Mouse (Mus musculus): Measurements from ENCODE around the gene Ints14. TPM values are rescaled to one million over a fixed set of nuclear protein-coding genes. Genes with fewer than 3 reads are reported as not detected.

Gene Ints14
- 10 to 100 TPM; 17.8 to 19.4 TPM for total RNA-seq (2021)
- long read RNA-seq, experiment 1, transcript Ints14-202 (13 exons, 2,820 nt): major isoform, 28 of 46 reads
- long read RNA-seq, experiment 1, partial matches to known transcripts: 10 of 46 reads
- long read RNA-seq, experiment 1, other reads (novel, unspliced or antisense): 5 of 46 reads
- long read RNA-seq, experiment 2, transcript Ints14-202 (13 exons, 2,820 nt): major isoform, 11 of 25 reads
- long read RNA-seq, experiment 2, transcript Ints14-201 (13 exons, 2,837 nt): minor isoform, 5 of 25 reads
- long read RNA-seq, experiment 2, partial matches to known transcripts: 6 of 25 reads
- long read RNA-seq, experiment 2, other reads (novel, unspliced or antisense): 3 of 25 reads

DNA sequence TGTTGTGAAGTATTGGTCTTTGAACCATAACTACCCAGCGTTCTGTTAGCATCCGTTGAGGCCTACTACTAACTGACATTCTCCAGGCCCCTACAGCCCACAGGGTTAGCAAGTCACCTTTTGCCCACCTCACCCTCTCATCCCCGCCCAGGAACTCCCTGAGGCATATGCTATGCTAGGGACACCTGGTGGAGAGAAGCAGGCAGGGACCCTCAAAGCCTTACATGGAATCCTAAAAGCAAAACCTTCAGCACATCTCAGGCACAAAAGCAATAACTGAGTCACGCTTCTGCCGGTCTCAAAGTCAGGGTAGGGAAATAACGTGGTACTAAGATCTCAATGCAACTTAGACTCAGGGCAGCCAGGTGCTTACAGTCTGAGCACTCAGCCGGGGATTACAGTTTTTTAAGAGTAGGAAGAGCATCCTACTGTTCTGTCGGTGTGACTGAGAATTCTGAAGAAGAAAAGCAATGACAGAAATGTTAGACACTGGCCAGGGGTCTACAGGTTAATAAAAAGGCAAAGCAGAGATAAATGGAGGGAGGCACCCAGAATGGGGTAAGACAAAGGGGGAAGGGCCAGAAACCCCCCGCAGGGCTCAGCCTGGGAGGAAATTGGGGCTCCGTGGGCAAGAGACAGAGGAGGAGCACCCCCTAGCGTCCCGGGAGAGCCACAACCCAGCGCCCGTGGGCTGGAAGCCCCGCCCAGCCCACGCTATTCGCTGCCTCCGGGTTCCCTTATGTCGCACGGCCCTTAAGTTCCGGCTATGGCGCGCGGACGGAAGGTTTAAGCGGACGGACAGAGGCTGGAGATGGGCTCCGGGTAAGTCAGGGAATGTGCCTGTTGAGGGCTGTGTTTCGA lies at the start of gene Ints14:
Gene Ints14 (plus strand): TSS at position 789 of the 861 bp plus-strand sequence.
- peak; percentile 96 to 99 for DNase-seq
- intact Hi-C loops (cut with DNase I): loop anchor here (2.0 to 10.0 kb wide), 3 partner anchors 24 to 616 kb away; partner anchors contain the start of gene Dis3l

DNA sequence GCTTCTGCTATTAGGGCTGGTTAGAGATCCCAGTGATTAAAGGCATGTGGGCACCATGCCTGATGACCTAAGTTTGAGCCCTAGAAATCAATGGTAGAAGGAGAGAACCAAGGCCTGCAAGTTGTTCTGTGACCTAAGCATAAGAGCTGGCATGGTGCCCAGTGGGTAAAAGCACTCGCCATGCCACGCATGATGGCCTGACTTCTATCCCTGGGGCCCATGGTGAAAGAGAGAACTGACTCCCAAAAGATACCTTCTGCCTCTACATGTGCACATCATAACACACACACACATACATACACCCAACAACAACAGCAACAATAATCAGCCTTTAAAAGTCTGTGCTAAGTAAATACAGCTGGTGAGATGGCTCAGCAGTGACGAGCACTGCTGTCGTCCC lies 47.3 kb upstream of the Ints14 start:
- DNase-seq: no peak
- intact Hi-C loops (cut with DNase I): no loop called here

DNA sequence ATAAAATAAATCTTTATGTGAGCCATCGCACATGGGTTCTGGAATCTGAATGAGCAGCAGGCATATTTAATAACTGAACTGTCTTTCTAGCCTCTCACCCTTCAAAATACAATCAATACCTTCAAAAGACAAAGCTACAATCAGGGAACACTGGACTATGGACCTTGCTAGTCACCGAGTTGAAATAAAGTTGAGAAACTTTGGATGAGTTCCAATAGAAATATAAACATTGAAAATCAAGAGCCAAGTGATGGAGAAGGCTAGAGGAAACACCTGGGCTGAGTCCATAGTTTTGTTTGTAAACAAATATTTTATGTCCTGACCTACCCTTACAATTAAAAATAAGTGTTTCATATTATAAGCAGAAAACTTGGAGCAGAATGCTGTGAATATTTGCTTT lies 46.7 kb upstream of the Ints14 start:
- no peak for DNase-seq
- intact Hi-C loops (cut with DNase I): no loop called here

DNA sequence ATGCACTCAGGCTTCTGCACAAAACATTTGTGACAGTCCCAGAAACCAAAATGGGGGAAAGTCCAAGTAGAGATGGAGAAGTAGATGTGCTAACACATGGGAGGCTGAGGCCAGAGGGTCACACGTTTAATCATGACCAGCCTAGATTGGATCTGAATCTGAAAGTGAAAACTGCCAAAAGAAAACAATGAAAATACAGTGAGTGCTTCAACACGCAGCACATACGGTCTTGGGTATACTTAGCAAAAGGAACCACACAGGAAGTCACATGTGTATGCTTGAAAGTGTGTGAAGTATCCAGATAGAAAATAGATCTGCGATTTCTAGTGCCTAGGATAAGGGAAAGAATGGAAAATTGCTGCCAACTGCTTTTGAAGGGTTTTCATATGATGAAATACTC lies 46.1 kb upstream of the Ints14 start:
- intact Hi-C loops (cut with DNase I): no loop called here
- no peak for DNase-seq

DNA sequence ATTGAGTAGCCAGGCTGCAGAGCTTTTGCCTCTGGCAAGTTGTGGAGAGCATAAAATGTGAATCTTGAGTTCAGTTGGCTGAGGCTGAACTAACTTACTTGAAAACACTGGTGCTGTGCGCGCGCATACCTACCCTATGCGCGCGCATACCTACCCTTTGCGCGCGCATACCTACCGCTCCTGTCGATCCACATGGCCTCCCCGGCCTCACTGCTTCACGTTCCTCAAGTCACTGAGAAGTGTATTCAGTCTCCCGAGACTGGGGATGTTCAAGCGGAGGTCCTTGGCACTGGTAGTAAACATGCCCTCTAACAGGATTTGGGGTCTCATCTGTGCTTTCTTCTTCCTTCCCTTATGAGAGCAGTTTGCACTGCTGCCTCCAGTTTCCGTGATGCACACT lies 42.1 kb upstream of the Ints14 start:
- intact Hi-C loops (cut with DNase I): no loop called here
- no peak for DNase-seq

DNA sequence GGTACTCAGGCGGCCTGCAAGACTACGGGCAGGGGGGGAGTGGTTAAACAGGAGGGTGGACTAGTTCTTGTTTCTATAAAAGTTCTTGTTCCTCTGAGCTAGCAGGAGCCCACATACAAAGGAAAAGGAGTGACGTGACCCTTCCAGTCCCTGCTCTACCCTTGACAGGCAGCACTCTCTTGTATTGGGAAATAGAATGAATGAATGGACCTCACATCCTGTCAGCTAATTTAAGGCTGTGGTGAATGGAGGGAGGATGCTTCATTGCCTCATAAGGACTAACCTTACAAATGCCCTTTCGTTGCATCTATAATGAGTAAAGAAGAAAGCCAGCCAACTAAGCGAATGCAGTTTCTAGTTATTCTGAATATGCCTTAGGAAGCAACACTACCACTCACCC lies 34.9 kb upstream of the Ints14 start:
- intact Hi-C loops (cut with DNase I): no loop called here
- DNase-seq: no peak

DNA sequence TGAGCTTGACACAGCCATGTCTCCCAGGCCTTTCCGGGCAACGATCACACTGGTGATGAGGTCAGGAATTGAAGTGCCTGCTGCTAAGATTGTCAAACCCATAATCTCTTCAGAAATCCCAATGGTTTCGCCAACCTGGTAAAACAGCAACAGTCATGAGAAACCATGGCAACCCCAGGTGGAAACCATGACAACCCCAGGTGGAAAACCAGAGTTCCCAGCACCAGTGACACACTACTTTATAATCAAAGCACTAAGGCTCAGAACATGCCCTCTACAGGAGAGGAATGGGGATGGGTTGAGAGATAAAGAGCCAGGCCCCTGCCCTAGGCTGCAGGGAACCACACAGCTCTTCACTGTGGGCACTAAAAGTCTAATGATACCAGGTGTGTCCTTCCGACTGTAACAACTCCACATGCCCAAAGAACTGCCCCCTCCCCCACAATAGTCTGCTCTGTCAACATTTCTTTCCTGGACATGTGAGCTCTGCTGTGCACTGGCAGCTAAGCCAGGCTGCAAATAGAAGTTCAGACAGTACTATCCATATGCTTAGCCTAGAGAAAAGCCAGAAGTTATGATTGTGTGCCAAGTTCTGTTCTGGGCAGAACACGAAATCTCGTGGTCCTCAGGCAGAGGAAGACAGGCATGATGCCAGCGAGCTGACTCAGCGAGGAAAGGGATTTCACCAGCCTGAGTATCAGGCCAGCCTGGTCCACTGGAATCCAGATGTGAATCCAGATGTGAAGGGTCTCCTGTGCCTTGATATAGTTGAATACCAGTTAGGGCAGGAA lies 34.3 kb upstream of the Ints14 start:
- peak; percentile 71 to 78 for DNase-seq
- intact Hi-C loops (cut with DNase I): no loop called here

DNA sequence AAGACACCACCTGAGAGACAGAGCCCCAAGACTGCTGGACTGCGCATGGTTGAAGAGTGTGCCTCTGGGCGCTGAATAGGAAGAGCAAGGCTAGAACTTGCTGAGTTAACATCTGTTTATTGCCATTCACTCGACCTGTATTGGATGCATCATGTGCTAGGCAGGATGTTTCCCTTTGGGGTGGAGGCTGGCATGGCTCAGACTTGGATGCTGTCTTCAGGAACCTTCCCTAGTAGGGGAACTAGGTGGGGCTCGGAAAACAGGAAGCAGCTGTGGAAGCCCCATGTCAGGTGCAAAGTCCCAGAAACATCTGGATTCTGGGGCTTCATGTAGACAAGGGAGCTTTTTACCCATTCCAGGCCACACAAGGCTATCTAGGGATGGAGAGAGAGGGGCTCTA lies 30.4 kb upstream of the Ints14 start:
- no peak for DNase-seq
- intact Hi-C loops (cut with DNase I): no loop called here

DNA sequence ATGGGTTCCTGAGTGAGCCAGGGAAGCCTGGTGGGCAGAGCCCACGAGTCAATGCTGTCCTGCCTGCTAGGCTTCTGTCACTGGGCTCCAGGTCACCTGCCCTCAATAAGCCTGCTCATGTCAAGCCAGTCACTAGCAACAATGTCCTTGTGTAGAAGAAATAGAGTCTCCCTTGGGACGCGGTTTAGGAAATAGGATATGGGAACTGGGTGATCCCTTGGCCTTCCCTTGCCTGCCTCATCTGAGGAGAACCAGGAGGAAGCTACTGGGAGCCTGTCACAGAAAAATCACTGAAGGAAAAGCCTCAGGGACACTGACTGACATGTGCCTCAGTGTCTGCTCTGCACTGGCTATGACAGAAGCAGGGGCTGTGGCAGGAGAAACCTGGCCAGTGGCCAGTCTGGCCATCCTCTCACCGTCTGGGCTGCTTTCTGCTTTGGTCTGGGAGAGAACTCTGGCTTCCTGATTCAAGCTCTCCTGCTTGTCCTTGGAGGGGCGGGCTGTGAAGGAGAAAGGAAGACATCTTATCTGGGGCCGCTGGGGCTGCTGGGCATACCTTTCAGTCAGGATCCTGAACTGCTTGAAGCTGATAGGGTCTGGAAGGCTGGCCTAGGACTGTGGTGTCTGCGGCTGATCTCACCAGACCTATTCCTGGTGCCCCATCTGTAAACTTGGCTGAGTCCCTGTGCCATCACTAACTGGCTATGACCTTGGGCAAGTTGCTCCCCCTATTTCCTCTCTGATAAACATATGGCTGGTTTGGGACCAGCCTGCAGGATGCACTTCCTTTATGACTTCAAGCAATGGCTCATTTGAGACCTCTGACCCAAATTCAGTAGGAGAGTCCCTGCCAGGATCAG lies 28.7 kb upstream of the Ints14 start:
- intact Hi-C loops (cut with DNase I): no loop called here
- no peak for DNase-seq

DNA sequence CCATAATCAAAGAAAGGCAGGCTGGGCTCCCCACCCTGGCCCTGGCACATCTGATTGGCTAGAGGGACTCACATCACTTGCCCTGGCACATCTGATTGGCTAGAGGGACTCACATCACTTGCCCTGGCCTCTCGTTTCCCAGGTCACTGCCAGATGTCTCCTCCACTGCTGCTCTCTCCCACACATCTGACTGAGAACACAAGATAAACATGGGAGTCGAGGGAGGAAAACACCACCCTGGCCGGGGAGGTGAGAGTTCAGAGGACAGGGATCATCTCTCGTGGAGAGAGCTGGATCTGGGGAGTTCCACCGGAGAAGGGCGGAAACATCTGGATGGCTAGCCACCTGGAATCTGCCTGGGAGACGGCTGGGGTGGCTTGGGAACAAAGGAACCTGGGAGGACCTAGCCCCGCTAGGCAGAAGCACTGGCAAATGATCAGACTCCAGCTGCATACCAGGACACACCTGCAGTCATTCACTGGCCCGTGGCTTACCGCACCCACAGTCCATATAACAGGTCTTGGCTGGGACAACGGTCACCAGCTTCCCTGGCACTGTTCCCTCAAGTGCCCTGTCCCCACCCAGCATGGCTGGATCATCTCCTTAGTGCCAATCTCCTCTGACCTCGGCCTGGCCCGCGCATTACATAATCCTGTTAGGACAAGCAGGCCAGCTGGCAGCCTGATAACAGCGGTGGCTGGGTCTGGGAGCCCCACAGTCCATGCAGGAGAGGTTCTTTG lies 26.5 kb upstream of the Ints14 start:
- intact Hi-C loops (cut with DNase I): no loop called here
- peak; percentile 62 to 68 for DNase-seq

DNA sequence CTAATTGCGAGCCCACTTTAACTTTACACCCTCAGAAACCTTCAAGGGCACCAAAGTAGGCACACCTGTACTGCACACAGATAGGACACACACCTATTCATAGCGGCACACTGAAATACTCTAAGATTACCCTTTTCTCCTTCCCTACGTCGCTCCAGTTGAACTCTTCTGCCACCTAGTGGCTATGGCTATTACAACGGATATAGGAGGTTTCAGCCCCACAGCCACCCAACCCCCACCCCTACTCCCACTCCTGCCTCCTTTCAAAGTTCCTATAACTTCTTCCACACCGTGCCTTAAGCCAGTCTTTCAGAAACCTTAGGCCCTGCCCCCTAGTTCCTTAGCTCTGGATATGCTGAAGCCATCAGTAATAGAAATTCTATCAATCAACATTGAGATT lies 24.2 kb upstream of the Ints14 start:
- intact Hi-C loops (cut with DNase I): loop anchor here (2.0 kb wide), 3 partner anchors 24 to 158 kb away; partner anchors contain the start of gene Ints14

DNA sequence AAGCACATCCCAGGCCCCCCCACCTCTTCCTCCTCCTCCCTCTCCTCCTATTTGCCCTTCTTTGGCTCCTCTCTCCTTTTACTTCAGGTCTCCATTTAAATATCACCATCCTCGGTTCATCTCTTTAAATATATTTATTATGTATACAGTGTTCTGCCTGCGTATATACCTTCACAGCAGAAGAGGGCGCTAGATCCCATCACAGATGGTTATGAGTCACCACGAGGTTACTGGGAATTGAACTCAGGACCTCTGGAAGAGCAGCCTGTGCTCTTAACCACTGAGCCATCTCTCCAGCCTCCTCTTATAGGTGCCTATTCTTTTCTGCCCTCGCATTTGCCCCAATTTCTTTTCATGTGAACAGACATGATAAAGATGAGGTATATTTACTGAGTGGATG lies 23.2 kb upstream of the Ints14 start:
- DNase-seq: no peak
- intact Hi-C loops (cut with DNase I): loop anchor here (2.0 kb wide), 3 partner anchors 23 to 159 kb away; partner anchors contain the start of gene Ints14

More for the DNA sequence above, 24.2 kb upstream of the Ints14 start:
- DNase-seq: peak; percentile 67 to 82

DNA sequence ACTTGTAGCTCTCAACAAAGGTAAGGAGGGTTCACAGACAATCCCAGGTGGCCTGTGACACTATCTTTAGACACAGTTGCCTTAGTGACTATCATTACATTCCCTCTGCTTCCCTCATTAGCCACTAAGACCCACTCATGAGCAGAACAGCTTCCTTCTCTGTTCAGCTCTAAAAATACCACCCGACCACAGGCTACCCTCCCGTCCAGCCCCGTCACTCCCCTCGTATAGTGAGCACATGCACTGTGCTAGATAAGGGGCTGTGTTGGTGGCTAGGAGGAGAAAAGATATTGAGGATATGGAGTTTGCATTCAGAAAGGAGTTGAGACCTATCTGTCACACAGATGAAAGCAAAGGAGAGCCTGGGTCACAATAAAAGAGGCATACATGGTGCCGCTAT lies 22.2 kb upstream of the Ints14 start:
- intact Hi-C loops (cut with DNase I): no loop called here
- no peak for DNase-seq

DNA sequence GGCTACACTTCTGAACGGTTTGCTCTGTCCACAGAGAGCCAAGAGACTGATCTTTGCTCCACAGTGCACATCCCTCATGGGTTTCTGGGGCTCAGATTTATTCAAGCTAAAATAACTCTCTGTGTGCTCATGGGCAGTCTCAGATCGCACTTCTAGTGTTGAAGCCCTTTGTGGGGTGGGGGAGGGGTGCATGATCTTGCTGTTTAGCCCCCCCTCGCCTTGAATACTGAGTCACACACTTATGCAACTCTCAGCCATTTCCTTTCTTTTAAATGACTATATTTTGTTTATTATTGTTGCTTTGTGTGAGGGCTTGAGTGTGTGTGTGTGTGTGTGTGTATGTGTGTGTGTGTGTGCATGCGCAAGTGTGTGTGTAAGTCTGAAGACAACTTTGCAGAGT lies 21.4 kb upstream of the Ints14 start:
- intact Hi-C loops (cut with DNase I): no loop called here
- no peak for DNase-seq

DNA sequence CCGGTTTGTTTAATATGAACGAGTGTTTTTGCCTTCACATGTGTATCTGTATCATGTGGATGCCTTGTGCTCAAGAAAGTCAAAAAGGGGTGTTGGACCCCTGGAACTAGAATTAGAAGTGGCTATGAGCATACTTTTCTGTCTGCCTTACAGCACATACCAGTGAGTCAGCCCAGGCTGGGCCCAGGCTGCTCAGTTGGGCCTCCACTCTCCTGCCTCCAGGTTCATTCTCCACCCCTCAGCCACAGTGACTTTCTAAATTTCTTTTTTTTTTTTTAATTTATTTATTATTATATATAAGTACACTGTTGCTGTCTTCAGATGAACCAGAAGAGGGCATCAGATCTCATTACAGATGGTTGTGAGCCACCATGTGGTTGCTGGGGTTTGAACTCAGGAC lies 20.9 kb upstream of the Ints14 start:
- no peak for DNase-seq
- intact Hi-C loops (cut with DNase I): no loop called here

DNA sequence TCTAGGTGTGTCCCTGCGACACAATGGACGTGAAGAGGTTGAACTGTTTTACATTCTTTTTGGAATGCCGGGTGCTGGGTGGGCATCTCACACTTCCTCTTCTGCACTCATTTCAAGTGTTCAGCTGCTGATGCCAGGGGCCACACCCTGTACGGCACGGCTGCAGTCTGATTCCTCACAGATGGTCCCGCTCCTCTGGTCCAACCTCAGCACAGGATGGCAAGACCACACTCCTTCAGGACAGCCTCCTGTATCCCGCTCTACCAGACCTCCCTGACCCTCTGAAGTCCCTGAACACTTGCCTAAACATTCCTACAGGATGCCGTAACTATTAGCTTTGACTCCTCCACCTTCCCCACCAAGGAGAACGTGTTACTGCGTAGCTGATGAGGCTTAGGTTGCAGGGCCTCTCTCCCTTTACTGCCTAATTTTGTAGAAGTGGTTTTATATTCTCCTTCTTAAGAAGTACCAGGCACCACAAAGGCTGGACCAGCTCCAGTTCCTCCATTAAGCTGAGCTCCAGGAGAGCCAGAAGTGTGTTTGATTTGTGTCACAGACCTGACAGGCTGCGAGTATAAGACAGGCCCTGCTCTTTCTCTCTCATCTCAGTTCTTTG lies 19.9 kb upstream of the Ints14 start:
- no peak for DNase-seq
- intact Hi-C loops (cut with DNase I): no loop called here

DNA sequence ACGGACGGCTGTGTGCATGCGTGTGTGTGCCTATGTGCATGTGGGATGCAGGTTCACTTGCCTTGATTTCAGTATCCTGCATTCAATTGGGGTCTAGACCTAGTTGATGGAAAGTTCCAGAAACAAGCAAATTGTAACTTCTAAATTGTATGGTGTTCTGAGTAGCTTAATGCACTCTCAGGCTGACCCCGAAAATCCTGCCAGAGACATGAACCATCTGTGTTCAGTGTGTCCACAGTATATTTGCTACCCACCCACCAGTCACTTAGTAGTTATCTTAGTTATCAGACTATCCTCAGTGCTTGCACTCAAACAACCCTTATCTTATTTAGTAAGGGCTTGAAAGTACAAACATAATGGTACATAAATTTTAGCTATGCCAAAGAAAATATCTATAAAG lies 19.1 kb upstream of the Ints14 start:
- intact Hi-C loops (cut with DNase I): no loop called here
- no peak for DNase-seq

DNA sequence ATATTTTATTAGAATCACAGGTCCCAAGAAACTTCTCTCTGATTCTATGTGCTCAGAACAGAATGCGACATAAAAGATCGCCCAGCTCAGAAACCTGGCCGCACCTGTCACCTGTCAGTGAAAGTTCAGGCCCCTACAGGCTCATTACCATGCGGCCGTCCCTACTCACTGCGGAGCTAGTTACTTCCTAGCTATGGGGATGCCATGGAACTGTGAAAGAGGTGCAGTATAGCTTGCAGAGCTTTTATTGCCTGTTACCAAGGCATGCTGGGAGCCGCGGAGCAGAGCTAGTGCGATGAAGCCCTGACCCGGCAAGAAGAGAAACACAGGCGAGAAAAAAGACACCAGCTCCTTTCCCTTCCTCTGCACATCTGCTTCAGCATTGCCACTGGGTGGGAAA lies 16.7 kb upstream of the Ints14 start:
- no peak for DNase-seq
- intact Hi-C loops (cut with DNase I): no loop called here

Measured in heart, postnatal 14 days (tissue).